Mouse (Mus musculus): ENCODE results near the gene Krtap31-1.
"Not testable (repeated sequence)": the region's sequence is repeated elsewhere in the genome, so short reads cannot be mapped to it uniquely, and the experiment has no call there.

The Krtap31-1 gene

GRCm38 (mm10) chr11:99907620-99908019, at the start of gene Krtap31-1:
Gene Krtap31-1, plus strand, starts transcription at chr11:99907920.
- DNase-seq (ENCODE audit: low read depth): no peak

GRCm38 (mm10) chr11:99858761-99859160, 49.0 kb upstream of the Krtap31-1 start:
- peak; percentile 41 for DNase-seq (ENCODE audit: low read depth)

GRCm38 (mm10) chr11:99864176-99864575, 43.5 kb upstream of the Krtap31-1 start, which contains the start of gene Gm11559:
Gene Gm11559, plus strand, starts transcription at chr11:99864476.
- not testable (repeated sequence) for DNase-seq (ENCODE audit: low read depth)

GRCm38 (mm10) chr11:99873089-99873488, 34.6 kb upstream of the Krtap31-1 start, which contains the start of gene Krtap9-1:
Gene Krtap9-1, plus strand, starts transcription at chr11:99873389.
- DNase-seq (ENCODE audit: low read depth): not testable (repeated sequence)

GRCm38 (mm10) chr11:99878887-99879286, 28.8 kb upstream of the Krtap31-1 start, which contains the start of gene Gm11567:
Gene Gm11567, plus strand, starts transcription at chr11:99879187.
- not testable (repeated sequence) for DNase-seq (ENCODE audit: low read depth)

- DNase-seq (ENCODE audit: low read depth): no peak
Observed at GRCm38 (mm10) chr11:99914451-99914850, 6.7 kb downstream of the Krtap31-1 start, which contains the start of gene Gm11565. Gene Gm11565, plus strand, starts transcription at chr11:99914751.

GRCm38 (mm10) chr11:99935991-99936390, 28.3 kb downstream of the Krtap31-1 start, which contains the start of gene Krtap31-2:
Gene Krtap31-2, plus strand, starts transcription at chr11:99936291.
- DNase-seq (ENCODE audit: low read depth): no peak

GRCm38 (mm10) chr11:99937751-99938264, 30.1 kb downstream of the Krtap31-1 start:
- no peak for DNase-seq (ENCODE audit: low read depth)

GRCm38 (mm10) chr11:99948175-99948574, 40.5 kb downstream of the Krtap31-1 start, which contains the start of gene Krtap9-5:
Gene Krtap9-5, plus strand, starts transcription at chr11:99948475.
- no peak for DNase-seq (ENCODE audit: low read depth)
